Mouse (Mus musculus) frontal cortex, adult 2 months (tissue): Measurements from ENCODE around the gene Asns. TPM values are rescaled to one million over a fixed set of nuclear protein-coding genes. Genes with fewer than 3 reads are reported as not detected.

Experiments used
- DNase-seq, 2 experiments: peaks; one replicate each; pipeline ENCODE4 v3.0.0; 2022; ENCODE audit warnings: low spot score in 1 of 2; ENCODE audit errors: extremely low spot score in 1 of 2
- polyA plus RNA-seq: library from polyadenylated mRNA; depleted of rRNA; stranded (reverse); fragments of >200 nt; gene quantifications from 2 replicates; pipeline ENCODE4 v1.2.3, GENCODE M21; 2012; rRNA removed

Asns gene
- 66.7 and 73.1 TPM in 2 replicates for polyA plus RNA-seq

GRCm38 (mm10) chr6:7692884-7693585 lies at the start of gene Asns:
TSS of gene Asns (minus strand) at chr6:7693254.
- DNase-seq = peak; percentile 75 to 91

- DNase-seq = no peak
Measured at GRCm38 (mm10) chr6:7741721-7742120, 48.7 kb upstream of the Asns start.

- DNase-seq = no peak
Measured at GRCm38 (mm10) chr6:7737842-7738241, 44.8 kb upstream of the Asns start.

- peak; percentile 47 to 98 for DNase-seq
Measured at GRCm38 (mm10) chr6:7732754-7733708, 40.0 kb upstream of the Asns start.

- no peak for DNase-seq
Measured at GRCm38 (mm10) chr6:7732097-7732496, 39.0 kb upstream of the Asns start.

- DNase-seq = no peak
Measured at GRCm38 (mm10) chr6:7729128-7729527, 36.1 kb upstream of the Asns start.

GRCm38 (mm10) chr6:7728241-7728640 lies 35.2 kb upstream of the Asns start:
- DNase-seq = no peak

GRCm38 (mm10) chr6:7716236-7716635 lies 23.2 kb upstream of the Asns start:
- no peak for DNase-seq

GRCm38 (mm10) chr6:7714230-7714629 lies 21.2 kb upstream of the Asns start:
- DNase-seq = no peak

- no peak for DNase-seq
Measured at GRCm38 (mm10) chr6:7711837-7712330, 18.8 kb upstream of the Asns start.

- DNase-seq = no peak
Measured at GRCm38 (mm10) chr6:7708246-7708645, 15.2 kb upstream of the Asns start.

- no peak for DNase-seq
Measured at GRCm38 (mm10) chr6:7706796-7707195, 13.7 kb upstream of the Asns start.

- no peak for DNase-seq
Measured at GRCm38 (mm10) chr6:7697999-7698699, 5.1 kb upstream of the Asns start.

- no peak for DNase-seq
Measured at GRCm38 (mm10) chr6:7697077-7697643, 4.1 kb upstream of the Asns start.

GRCm38 (mm10) chr6:7696641-7697040 lies 3.6 kb upstream of the Asns start:
- DNase-seq = no peak

- no peak for DNase-seq
Measured at GRCm38 (mm10) chr6:7695901-7696300, 2.8 kb upstream of the Asns start.

GRCm38 (mm10) chr6:7693666-7694065 lies 612 bp upstream of the Asns start:
- no peak for DNase-seq

GRCm38 (mm10) chr6:7692451-7692850 lies 603 bp downstream of the Asns start:
- peak in 1 of 2 experiments; percentile 36 for DNase-seq

- DNase-seq = no peak
Measured at GRCm38 (mm10) chr6:7692037-7692436, 1.0 kb downstream of the Asns start.

GRCm38 (mm10) chr6:7690456-7690855 lies 2.6 kb downstream of the Asns start:
- DNase-seq = no peak
